ENCODE assay signal across 33 mouse cellular contexts in the genomic region with DNA sequence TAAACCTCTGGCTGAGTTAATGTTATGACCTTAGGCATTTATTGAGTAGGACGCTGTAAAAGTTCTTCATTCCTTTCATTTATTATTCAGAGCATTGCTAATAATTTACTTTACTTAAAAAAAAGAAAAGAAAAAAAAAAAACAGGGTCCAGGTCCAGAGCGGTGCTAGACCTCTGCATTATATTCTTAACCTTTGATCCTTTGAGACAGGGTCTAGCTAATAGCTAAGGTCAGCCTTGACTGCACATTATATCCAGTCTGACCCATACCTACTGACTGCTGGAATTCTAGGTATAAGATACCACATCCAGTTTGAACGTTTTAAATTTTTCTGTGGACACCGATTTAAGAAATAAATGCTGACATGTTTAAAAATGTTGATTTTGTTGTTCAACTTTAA.
"Had no signal": no experiment of that assay in that cellular context is flagged by ENCODE, and none has a peak within 500 bp of the region (broad histone marks: within the 10 kb centered on the region; RNA-seq: fewer than 3 reads in every experiment).

No protein-coding gene starts in this region.

- H3K9me3 ChIP-seq: heart, embryonic 10.5 days; heart, embryonic 12.5 days; heart, embryonic 13.5 days; heart, embryonic 15.5 days; hindbrain, embryonic 10.5 days; hindbrain, embryonic 12.5 days; hindbrain, embryonic 13.5 days; hindbrain, embryonic 15.5 days; intestine, embryonic 15.5 days; kidney, embryonic 15.5 days had no signal

- ATAC-seq: hindbrain, embryonic 16.5 days; hindbrain, postnatal 0 days; intestine, embryonic 15.5 days; intestine, embryonic 16.5 days; intestine, postnatal 0 days had no signal

- H3K9ac ChIP-seq: heart, embryonic 12.5 days; heart, embryonic 13.5 days; heart, embryonic 15.5 days; hindbrain, embryonic 12.5 days; hindbrain, embryonic 13.5 days; hindbrain, embryonic 14.5 days; hindbrain, embryonic 15.5 days; intestine, embryonic 15.5 days; kidney, embryonic 15.5 days had no signal

- H3K4me1 ChIP-seq: heart, embryonic 10.5 days; heart, embryonic 15.5 days; hindbrain, embryonic 12.5 days; hindbrain, embryonic 15.5 days had no signal

- H3K4me3 ChIP-seq: heart, embryonic 10.5 days; heart, embryonic 12.5 days; heart, embryonic 13.5 days; heart, embryonic 15.5 days; hindbrain, embryonic 10.5 days; hindbrain, embryonic 12.5 days; hindbrain, embryonic 13.5 days; hindbrain, embryonic 15.5 days; intestine, embryonic 15.5 days; kidney, embryonic 15.5 days; layer of hippocampus, adult 2 months; left cerebral cortex, adult 2 months had no signal

- H3K27me3 ChIP-seq: heart, embryonic 12.5 days; heart, embryonic 15.5 days; hindbrain, embryonic 12.5 days; hindbrain, embryonic 13.5 days; hindbrain, embryonic 15.5 days; intestine, embryonic 15.5 days; kidney, embryonic 15.5 days had no signal

- H3K4me2 ChIP-seq: heart, embryonic 11.5 days; heart, embryonic 12.5 days; heart, embryonic 13.5 days; heart, embryonic 15.5 days; hindbrain, embryonic 12.5 days; hindbrain, embryonic 13.5 days; hindbrain, embryonic 14.5 days; hindbrain, embryonic 15.5 days; intestine, embryonic 15.5 days; kidney, embryonic 15.5 days had no signal

- H3K36me3 ChIP-seq: heart, embryonic 10.5 days; heart, embryonic 12.5 days; heart, embryonic 13.5 days; heart, embryonic 15.5 days; hindbrain, embryonic 10.5 days; hindbrain, embryonic 12.5 days; hindbrain, embryonic 13.5 days; hindbrain, embryonic 15.5 days; intestine, embryonic 15.5 days; kidney, embryonic 15.5 days had no signal

- H3K27ac ChIP-seq: heart, embryonic 10.5 days; heart, embryonic 13.5 days; heart, embryonic 15.5 days; hindbrain, embryonic 10.5 days; hindbrain, embryonic 12.5 days; hindbrain, embryonic 13.5 days; hindbrain, embryonic 14.5 days; hindbrain, embryonic 15.5 days; hindbrain, postnatal 0 days; intestine, embryonic 15.5 days; layer of hippocampus, adult 2 months; left cerebral cortex, adult 2 months had no signal

- DNase-seq: heart, postnatal 10 days; heart, postnatal 14 days; heart, postnatal 36 days; heart, postnatal 4 days; kidney, adult 11 months; kidney, adult 18-20 months; kidney, adult 8-10 months; kidney, adult 9 months; kidney, postnatal 10 days; kidney, postnatal 14 days; kidney, postnatal 25 days; kidney, postnatal 36 days; kidney, postnatal 4 days; layer of hippocampus, adult 9-11 months; layer of hippocampus, postnatal 36 days had no signal
